Mouse (Mus musculus): Measurements from ENCODE around the gene Fam207a. TPM values are rescaled to one million over a fixed set of nuclear protein-coding genes. Genes with fewer than 3 reads are reported as not detected.

The Fam207a gene
- total and polyA plus RNA-seq, 3 experiments: 70.6 to 74.0 TPM; not detected in 1

- Histone ChIP-seq H3K4me3 (ENCODE audit: control insufficient read depth in 1 of 2, insufficient read depth in 1 of 2, low read depth in 2 of 2, low read length in 2 of 2) (peak overlapping the region; percentile 60 to 82), H3K27me3 (ENCODE audit: control insufficient read depth in 1 of 2, insufficient read depth in 2 of 2, low read length in 2 of 2) (no peaks in the 10 kb centered on the region), H3K9ac (ENCODE audit: control insufficient read depth, low read depth, low read length, poor library complexity, severe bottlenecking) (peak overlapping the region; percentile 86), H3K9me3 (replicated peaks; ENCODE audit: insufficient read depth, low read length) (no peaks in the 10 kb centered on the region), H3K79me2 (ENCODE audit: control insufficient read depth, insufficient read depth, low read length, poor library complexity) (peaks cover 19% of the 10 kb centered on the region), H3K27ac (ENCODE audit: control insufficient read depth, low read depth, low read length) (peak overlapping the region; percentile 88), H3K4me1 (ENCODE audit: control insufficient read depth in 1 of 2, insufficient read depth in 2 of 2, low read length in 2 of 2) (peaks cover 0 to 10% of the 10 kb centered on the region in 2 experiments; a peak in 2 of 4 replicates), H3K36me3 (ENCODE audit: control insufficient read depth in 1 of 2, insufficient read depth in 2 of 2, low read length in 2 of 2) (peaks cover 0 to 7% of the 10 kb centered on the region in 2 experiments; a peak in 3 of 4 replicates)
- peak; percentile 64 for DNase-seq (ENCODE audit: low read depth, low spot score)
- TF ChIP-seq GATA1 (IDR thresholded peaks at IDR 0.05; ENCODE audit: low read depth, low read length) (peak; percentile 53), CTCF (IDR thresholded peaks at IDR 0.05 in 2 of 3, conservative IDR thresholded peaks at IDR 0.05 in 1 of 3; ENCODE audit: control insufficient read depth in 1 of 3, insufficient read depth in 1 of 3, low read depth in 2 of 3, low read length in 3 of 3, poor library complexity in 1 of 3, severe bottlenecking in 1 of 3) (0 out of 6 replicates have a peak, but pooled peaks of 1 of the 3 experiments have one; percentile 4), SIN3A (IDR thresholded peaks at IDR 0.05; ENCODE audit: low read length) (no peak; the same call in none of the 2 replicates)
These were observed 880 bp upstream of the Fam207a start for GRCm38 (mm10) chr10:77516379-77516951.

GRCm38 (mm10) chr10:77510225-77510982, 5.2 kb downstream of the Fam207a start:
- peaks cover 0 to 16% of the 10 kb centered on the region in 2 experiments; a peak in 2 of 4 replicates for H3K4me1 ChIP-seq (ENCODE audit: control insufficient read depth in 1 of 2, insufficient read depth in 2 of 2, low read length in 2 of 2)
- no peaks in the 10 kb centered on the region for H3K9me3 ChIP-seq (replicated peaks; ENCODE audit: insufficient read depth, low read length)
- DNase-seq (ENCODE audit: low read depth, low spot score): no peak
- H3K27me3 ChIP-seq (ENCODE audit: control insufficient read depth in 1 of 2, insufficient read depth in 2 of 2, low read length in 2 of 2): no peaks in the 10 kb centered on the region
- H3K9ac ChIP-seq (ENCODE audit: control insufficient read depth, low read depth, low read length, poor library complexity, severe bottlenecking): no peak overlapping the region
- H3K27ac ChIP-seq (ENCODE audit: control insufficient read depth, low read depth, low read length): no peak overlapping the region
- TF ChIP-seq GATA1 (IDR thresholded peaks at IDR 0.05; ENCODE audit: low read depth, low read length): 0 out of 2 replicates have a peak, but pooled peaks have one; percentile 5
- no peak for TF ChIP-seq MYC (IDR thresholded peaks at IDR 0.05; ENCODE audit: low read depth, low read length)
- H3K79me2 ChIP-seq (ENCODE audit: control insufficient read depth, insufficient read depth, low read length, poor library complexity): peaks cover 16% of the 10 kb centered on the region
- peaks cover 3 to 9% of the 10 kb centered on the region in 2 experiments for H3K36me3 ChIP-seq (ENCODE audit: control insufficient read depth in 1 of 2, insufficient read depth in 2 of 2, low read length in 2 of 2)
- H3K4me3 ChIP-seq (ENCODE audit: control insufficient read depth in 1 of 2, insufficient read depth in 1 of 2, low read depth in 2 of 2, low read length in 2 of 2): no peak overlapping the region

- Histone ChIP-seq H3K4me3 (ENCODE audit: control insufficient read depth in 1 of 2, insufficient read depth in 1 of 2, low read depth in 2 of 2, low read length in 2 of 2) (no peak overlapping the region), H3K79me2 (ENCODE audit: control insufficient read depth, insufficient read depth, low read length, poor library complexity) (peaks cover 8% of the 10 kb centered on the region), H3K27me3 (ENCODE audit: control insufficient read depth in 1 of 2, insufficient read depth in 2 of 2, low read length in 2 of 2) (no peaks in the 10 kb centered on the region), H3K9me3 (replicated peaks; ENCODE audit: insufficient read depth, low read length) (no peaks in the 10 kb centered on the region), H3K27ac (ENCODE audit: control insufficient read depth, low read depth, low read length) (no peak overlapping the region), H3K4me1 (ENCODE audit: control insufficient read depth in 1 of 2, insufficient read depth in 2 of 2, low read length in 2 of 2) (peaks cover 0 to 13% of the 10 kb centered on the region in 2 experiments; a peak in 2 of 4 replicates), H3K9ac (ENCODE audit: control insufficient read depth, low read depth, low read length, poor library complexity, severe bottlenecking) (no peak overlapping the region), H3K36me3 (ENCODE audit: control insufficient read depth in 1 of 2, insufficient read depth in 2 of 2, low read length in 2 of 2) (peaks cover 3 to 7% of the 10 kb centered on the region in 2 experiments)
- DNase-seq (ENCODE audit: low read depth, low spot score): peak; percentile 81
- no peak for TF ChIP-seq CHD2 (IDR thresholded peaks at IDR 0.05; ENCODE audit: low read length)
- no peak for TF ChIP-seq USF1 (IDR thresholded peaks at IDR 0.05; ENCODE audit: low read depth, low read length)
- no peak for TF ChIP-seq KAT2A (conservative IDR thresholded peaks at IDR 0.05; ENCODE audit: low read depth, low read length)
- TF ChIP-seq CTCF (IDR thresholded peaks at IDR 0.05 in 2 of 3, conservative IDR thresholded peaks at IDR 0.05 in 1 of 3; ENCODE audit: control insufficient read depth in 1 of 3, insufficient read depth in 1 of 3, low read depth in 2 of 3, low read length in 3 of 3, poor library complexity in 1 of 3, severe bottlenecking in 1 of 3): peak; percentile 83 to 95 (median 84)
- no peak for TF ChIP-seq RCOR1 (IDR thresholded peaks at IDR 0.05; ENCODE audit: low read depth, low read length)
- TF ChIP-seq RAD21 (IDR thresholded peaks at IDR 0.05; ENCODE audit: low read depth, low read length): peak; percentile 65
- TF ChIP-seq TAL1 (IDR thresholded peaks at IDR 0.05; ENCODE audit: low read length): no peak
- no peak for TF ChIP-seq GABPA (IDR thresholded peaks at IDR 0.05; ENCODE audit: low read depth, low read length)
- TF ChIP-seq ETS1 (IDR thresholded peaks at IDR 0.05; ENCODE audit: low read depth, low read length): no peak
- no peak for TF ChIP-seq MXI1 (IDR thresholded peaks at IDR 0.05; ENCODE audit: low read depth, low read length)
- no peak for TF ChIP-seq E2F4 (IDR thresholded peaks at IDR 0.05; ENCODE audit: borderline replicate concordance, low read depth, low read length)
- no peak for TF ChIP-seq SIN3A (IDR thresholded peaks at IDR 0.05; ENCODE audit: low read length)
- peak; percentile 28; the same call in 1 of the 2 replicates for TF ChIP-seq MAZ (IDR thresholded peaks at IDR 0.05; ENCODE audit: low read depth, low read length)
- peak; percentile 59; the same call in 1 of the 2 replicates for TF ChIP-seq ZC3H11A (IDR thresholded peaks at IDR 0.05; ENCODE audit: low read depth, low read length)
- no peak for TF ChIP-seq BHLHE40 (IDR thresholded peaks at IDR 0.05; ENCODE audit: borderline replicate concordance, low read depth, low read length)
- TF ChIP-seq SMC3 (IDR thresholded peaks at IDR 0.05; ENCODE audit: low read depth, low read length): peak; percentile 72
- TF ChIP-seq USF2 (IDR thresholded peaks at IDR 0.05; ENCODE audit: borderline replicate concordance in 1 of 2, insufficient read depth in 1 of 2, low read depth in 1 of 2, low read length in 2 of 2): no peak
These were observed 6.0 kb downstream of the Fam207a start for GRCm38 (mm10) chr10:77509403-77510187.

Measured in MEL (cell line).